Mouse (Mus musculus) lung, embryonic 15.5 days (tissue): ENCODE measurements around the gene Rasl10a. TPM values are rescaled to one million over a fixed set of nuclear protein-coding genes. Genes with fewer than 3 reads are reported as not detected.
"Not testable (repeated sequence)": the region's sequence is repeated elsewhere in the genome, so short reads cannot be mapped to it uniquely, and the experiment has no call there.

Source experiments
- ATAC-seq: fragments of 200-750 bp; cut with Nextera tagmentation; 2 replicates; pipeline ENCODE4 v1.8.0; 2017; ENCODE audit warnings: moderate number of reproducible peaks, borderline replicate concordance; ENCODE audit not compliant: low FRiP score, low TSS enrichment; ENCODE audit errors: extremely low read depth
- H3K27ac ChIP-seq: fragments of 300-500 bp; sonication (generic); 2 replicates; pipeline ENCODE4 v1.5.1; 2015; ENCODE audit warnings: moderate library complexity, mild to moderate bottlenecking, inconsistent platforms
- H3K27me3 ChIP-seq: fragments of 300-500 bp; sonication (generic); 2 replicates; pipeline ENCODE4 v1.6.1; 2015; ENCODE audit warnings: inconsistent platforms
- H3K36me3 ChIP-seq: fragments of 300-500 bp; sonication (generic); 2 replicates; pipeline ENCODE4 v1.6.1; 2015; ENCODE audit warnings: inconsistent platforms
- H3K4me1 ChIP-seq: fragments of 300-500 bp; sonication (generic); 2 replicates; pipeline ENCODE4 v1.6.1; 2015; ENCODE audit warnings: inconsistent platforms
- H3K4me2 ChIP-seq: fragments of 300-500 bp; sonication (generic); 2 replicates; pipeline ENCODE4 v1.6.1; 2015; ENCODE audit warnings: inconsistent platforms, mild to moderate bottlenecking, moderate library complexity
- H3K4me3 ChIP-seq: fragments of 300-500 bp; sonication (generic); 2 replicates; pipeline ENCODE4 v1.5.1; 2015; ENCODE audit warnings: mild to moderate bottlenecking, inconsistent platforms
- H3K9ac ChIP-seq: fragments of 300-500 bp; sonication (generic); 2 replicates; pipeline ENCODE4 v1.6.1; 2015; ENCODE audit warnings: inconsistent platforms
- H3K9me3 ChIP-seq: fragments of 300-500 bp; sonication (generic); 2 replicates; pipeline ENCODE4 v1.6.1; 2016; ENCODE audit warnings: inconsistent platforms
- WGBS: fragments of 180-500 bp; shearing (Covaris S2); methylation state at CpG from one replicate; pipeline ENCODE4 v1.1.7; 2015; 5-methylcytosine and 5-hydroxymethylcytosine counted together
- polyA plus RNA-seq: library from polyadenylated mRNA; unstranded; fragments of >200 nt; fragmentation: Nextera tagmentation; extraction: Ambion mirVana; gene quantifications from 2 replicates; pipeline ENCODE4 v1.2.1, GENCODE M21; 2015

Rasl10a gene
- polyA plus RNA-seq, 1 experiment from 2014 or later, result 0.57 TPM

- H3K27me3 ChIP-seq, result peaks cover 50% of the 10 kb centered on the region
- WGBS, result 59% methylated on average over 31 of the region's 31 CpGs
- peak overlapping the region; percentile 63 for H3K4me3 ChIP-seq
- H3K4me2 ChIP-seq, result peak overlapping the region; percentile 95
- no peak overlapping the region for H3K27ac ChIP-seq
- no peak for ATAC-seq
- H3K9ac ChIP-seq, result 0 out of 2 replicates have a peak overlapping the region, but pooled peaks have one; percentile 64
- H3K36me3 ChIP-seq, result peaks cover 11% of the 10 kb centered on the region
- H3K9me3 ChIP-seq, result no peaks in the 10 kb centered on the region
- H3K4me1 ChIP-seq, result peaks cover 48% of the 10 kb centered on the region
Measured at GRCm38 (mm10) chr11:5063561-5064281, 5.8 kb downstream of the Rasl10a start.

GRCm38 (mm10) chr11:5064282-5065055 lies 6.5 kb downstream of the Rasl10a start:
- Histone ChIP-seq H3K4me1 (peaks cover 42% of the 10 kb centered on the region), H3K9ac (peak overlapping the region; percentile 64), H3K36me3 (peaks cover 18% of the 10 kb centered on the region), H3K4me3 (peak overlapping the region; percentile 63), H3K27me3 (peaks cover 43% of the 10 kb centered on the region), H3K9me3 (no peaks in the 10 kb centered on the region), H3K27ac (0 out of 2 replicates have a peak overlapping the region, but pooled peaks have one; percentile 51), H3K4me2 (peak overlapping the region; percentile 95)
- ATAC-seq, result peak; percentile 7; the same call in 1 of the 2 replicates
- WGBS, result 13% methylated on average over 38 of the region's 38 CpGs

GRCm38 (mm10) chr11:5065056-5065821 lies 7.3 kb downstream of the Rasl10a start, which contains the start of gene Gas2l1:
TSS of gene Gas2l1 (minus strand) at chr11:5065327.
- Histone ChIP-seq H3K9ac (peak within 1 kb of the TSS; percentile 64), H3K4me2 (peak within 1 kb of the TSS; percentile 95), H3K27me3 (peaks cover 35% of the 10 kb centered on the region), H3K36me3 (peaks cover 23% of the 10 kb centered on the region), H3K27ac (peak within 1 kb of the TSS; percentile 51; the same call in 1 of the 2 replicates), H3K9me3 (no peaks in the 10 kb centered on the region), H3K4me1 (peaks cover 38% of the 10 kb centered on the region), H3K4me3 (peak within 1 kb of the TSS; percentile 63)
- WGBS, result under 1% methylated on average over 50 of the region's 50 CpGs
- ATAC-seq, result peak; percentile 84

- H3K4me2 ChIP-seq, result no peak overlapping the region
- peaks cover 26% of the 10 kb centered on the region for H3K4me1 ChIP-seq
- no peak overlapping the region for H3K4me3 ChIP-seq
- H3K9ac ChIP-seq, result no peak overlapping the region
- H3K9me3 ChIP-seq, result no peaks in the 10 kb centered on the region
- peaks cover 17% of the 10 kb centered on the region for H3K27me3 ChIP-seq
- H3K27ac ChIP-seq, result no peak overlapping the region
- no peak for ATAC-seq
- H3K36me3 ChIP-seq, result peaks cover 42% of the 10 kb centered on the region
Measured at GRCm38 (mm10) chr11:5067063-5067462, 9.1 kb downstream of the Rasl10a start.

- no peak overlapping the region for H3K4me2 ChIP-seq
- H3K9ac ChIP-seq, result no peak overlapping the region
- peaks cover 54% of the 10 kb centered on the region for H3K36me3 ChIP-seq
- H3K9me3 ChIP-seq, result no peaks in the 10 kb centered on the region
- ATAC-seq, result no peak
- H3K27ac ChIP-seq, result no peak overlapping the region
- WGBS, result 77% methylated on average over 9 of the region's 9 CpGs
- H3K4me1 ChIP-seq, result peaks cover 13% of the 10 kb centered on the region
- H3K27me3 ChIP-seq, result peaks cover 4% of the 10 kb centered on the region
- H3K4me3 ChIP-seq, result no peak overlapping the region
Measured at GRCm38 (mm10) chr11:5068126-5068971, 10.4 kb downstream of the Rasl10a start.

GRCm38 (mm10) chr11:5074882-5075281 lies 17.0 kb downstream of the Rasl10a start:
- ATAC-seq, result no peak
- 65% methylated on average over 4 of the region's 4 CpGs for WGBS
- H3K9ac ChIP-seq, result no peak overlapping the region
- no peak overlapping the region for H3K27ac ChIP-seq
- H3K4me3 ChIP-seq, result no peak overlapping the region
- no peaks in the 10 kb centered on the region for H3K9me3 ChIP-seq
- no peaks in the 10 kb centered on the region for H3K27me3 ChIP-seq
- H3K36me3 ChIP-seq, result peaks cover 82% of the 10 kb centered on the region
- no peaks in the 10 kb centered on the region for H3K4me1 ChIP-seq
- no peak overlapping the region for H3K4me2 ChIP-seq

GRCm38 (mm10) chr11:5075760-5076159 lies 17.8 kb downstream of the Rasl10a start:
- Histone ChIP-seq H3K36me3 (peaks cover 82% of the 10 kb centered on the region), H3K27me3 (no peaks in the 10 kb centered on the region), H3K4me3 (no peak overlapping the region), H3K27ac (no peak overlapping the region), H3K9ac (no peak overlapping the region), H3K4me1 (no peaks in the 10 kb centered on the region), H3K4me2 (no peak overlapping the region), H3K9me3 (no peaks in the 10 kb centered on the region)
- ATAC-seq, result no peak

GRCm38 (mm10) chr11:5076843-5077242 lies 18.9 kb downstream of the Rasl10a start:
- H3K4me3 ChIP-seq, H3K4me1 ChIP-seq, H3K9me3 ChIP-seq, ATAC-seq, H3K27me3 ChIP-seq, H3K9ac ChIP-seq, H3K4me2 ChIP-seq, H3K27ac ChIP-seq: not testable (repeated sequence)
- H3K36me3 ChIP-seq, result peaks cover 78% of the 10 kb centered on the region
- WGBS, result 80% methylated on average over 4 of the region's 5 CpGs

GRCm38 (mm10) chr11:5089147-5089546 lies 31.2 kb downstream of the Rasl10a start:
- Histone ChIP-seq H3K27ac (no peak overlapping the region), H3K4me2 (no peak overlapping the region), H3K9ac (no peak overlapping the region), H3K4me3 (no peak overlapping the region), H3K9me3 (no peaks in the 10 kb centered on the region), H3K36me3 (peaks cover 80% of the 10 kb centered on the region), H3K27me3 (no peaks in the 10 kb centered on the region), H3K4me1 (0 out of 2 replicates have a peak, but pooled peaks cover 3% of the 10 kb centered on the region)
- WGBS, result 93% methylated on average over 1 of the region's 1 CpGs
- ATAC-seq, result no peak

GRCm38 (mm10) chr11:5091706-5092105 lies 33.8 kb downstream of the Rasl10a start:
- no peak overlapping the region for H3K4me3 ChIP-seq
- H3K4me2 ChIP-seq, result no peak overlapping the region
- H3K9ac ChIP-seq, result no peak overlapping the region
- no peak overlapping the region for H3K27ac ChIP-seq
- no peaks in the 10 kb centered on the region for H3K27me3 ChIP-seq
- peaks cover 15% of the 10 kb centered on the region; the same call in 1 of the 2 replicates for H3K4me1 ChIP-seq
- no peak for ATAC-seq
- no peaks in the 10 kb centered on the region for H3K9me3 ChIP-seq
- 32% methylated on average over 2 of the region's 2 CpGs for WGBS
- peaks cover 55% of the 10 kb centered on the region for H3K36me3 ChIP-seq

GRCm38 (mm10) chr11:5095877-5096276 lies 37.9 kb downstream of the Rasl10a start:
- Histone ChIP-seq H3K4me1 (peaks cover 26% of the 10 kb centered on the region), H3K4me2 (0 out of 2 replicates have a peak overlapping the region, but pooled peaks have one; percentile 78), H3K36me3 (peaks cover 17% of the 10 kb centered on the region), H3K27me3 (no peaks in the 10 kb centered on the region), H3K9me3 (no peaks in the 10 kb centered on the region), H3K4me3 (no peak overlapping the region), H3K9ac (no peak overlapping the region), H3K27ac (no peak overlapping the region)
- 82% methylated on average over 5 of the region's 5 CpGs for WGBS
- ATAC-seq, result no peak
